Mouse (Mus musculus) liver, adult 2 months (tissue): ENCODE measurements at regions not wholly inside any gene's neighbourhood (a gene's known extent, or its start where the extent isn't known, plus 50 kb on each side); places are given as distances from the start of the nearest gene placed in this dataset.

ENCODE experiments used
- DNase-seq: peaks from one replicate; pipeline ENCODE4 v3.0.0-alpha.2; 2011; ENCODE audit warnings: low read depth, low spot score; ENCODE audit errors: extremely low read depth
- H3K27ac ChIP-seq: fragments of 200-500 bp; replicated peaks from 2 replicates; pipeline ENCODE4 v1.5.1; 2012; ENCODE audit warnings: low read depth, mild to moderate bottlenecking, control low read depth, inconsistent platforms, low read length; ENCODE audit not compliant: insufficient read depth
- H3K27me3 ChIP-seq: fragments of 200-500 bp; 2 replicates; pipeline ENCODE4 v1.6.1; 2012; ENCODE audit warnings: mild to moderate bottlenecking, moderate library complexity, low read length, inconsistent platforms; ENCODE audit not compliant: control insufficient read depth, insufficient read depth
- H3K36me3 ChIP-seq: fragments of 200-500 bp; 2 replicates; pipeline ENCODE4 v1.6.1; 2012; ENCODE audit warnings: low read length, inconsistent platforms; ENCODE audit not compliant: control insufficient read depth, insufficient read depth
- H3K4me1 ChIP-seq: fragments of 200-500 bp; 2 replicates; pipeline ENCODE4 v1.6.1; 2011; ENCODE audit warnings: low read length; ENCODE audit not compliant: control insufficient read depth, insufficient read depth
- H3K4me3 ChIP-seq: fragments of 200-500 bp; 2 replicates; pipeline ENCODE4 v1.5.1; 2011; ENCODE audit warnings: low read depth, mild to moderate bottlenecking, control low read depth, low read length, moderate library complexity; ENCODE audit not compliant: insufficient read depth
- H3K79me2 ChIP-seq: fragments of 200-500 bp; 2 replicates; pipeline ENCODE4 v1.6.1; 2012; ENCODE audit warnings: inconsistent platforms, mild to moderate bottlenecking, low read length, moderate library complexity; ENCODE audit not compliant: control insufficient read depth, insufficient read depth
- H3K9ac ChIP-seq: fragments of 200-500 bp; 2 replicates; pipeline ENCODE4 v1.6.1; 2012; ENCODE audit warnings: low read depth, mild to moderate bottlenecking, control low read depth, inconsistent platforms, low read length
- CTCF ChIP-seq: fragments of 200-500 bp; IDR thresholded peaks from 2 replicates; pipeline ENCODE4 v1.5.1; 2011; ENCODE audit warnings: low read depth, low read length, control low read depth
- POLR2A ChIP-seq: fragments of 200-500 bp; IDR thresholded peaks from 2 replicates; pipeline ENCODE4 v1.6.1; 2011; ENCODE audit warnings: low read length, control low read depth; ENCODE audit not compliant: insufficient read depth; ENCODE audit errors: extremely low read depth
- WGBS: fragments of 180-500 bp; shearing (Covaris S2); methylation state at CpG from one replicate; pipeline ENCODE4 v1.1.7; 2018; 5-methylcytosine and 5-hydroxymethylcytosine counted together

GRCm38 (mm10) chr3:157371509-157371908 lies 162.5 kb upstream of the Zranb2 start:
- no peak overlapping the region for H3K27ac ChIP-seq
- no peaks in the 10 kb centered on the region for H3K4me1 ChIP-seq
- H3K36me3 ChIP-seq = no peaks in the 10 kb centered on the region
- 78% methylated on average over 3 of the region's 3 CpGs for WGBS
- TF ChIP-seq CTCF (no peak), POLR2A (no peak)
- no peak overlapping the region for H3K4me3 ChIP-seq
- H3K27me3 ChIP-seq = no peaks in the 10 kb centered on the region
- H3K9ac ChIP-seq = no peak overlapping the region
- H3K79me2 ChIP-seq = no peaks in the 10 kb centered on the region
- no peak for DNase-seq

DNA sequence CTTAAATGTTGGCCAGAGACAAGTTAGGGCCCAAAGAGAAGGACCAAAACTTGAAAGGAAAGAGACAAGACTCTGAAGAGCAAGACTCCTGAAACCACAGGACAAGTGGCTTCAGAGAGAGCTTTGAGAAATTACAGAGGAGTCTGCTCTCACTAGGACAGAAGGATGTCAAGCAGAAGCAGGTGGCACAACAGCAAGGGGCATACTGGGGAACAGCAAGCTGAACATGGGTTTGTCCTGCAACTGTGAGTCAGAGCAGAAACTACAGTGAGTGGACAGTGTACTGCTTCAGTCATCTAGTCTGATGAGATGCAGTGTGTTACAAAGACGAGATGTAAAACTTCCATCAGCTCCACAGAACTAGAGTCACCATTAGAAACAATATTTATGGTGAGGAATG lies 160.6 kb upstream of the Zranb2 start:
- Histone ChIP-seq H3K9ac (no peak overlapping the region), H3K4me3 (no peak overlapping the region), H3K27me3 (no peaks in the 10 kb centered on the region), H3K79me2 (no peaks in the 10 kb centered on the region), H3K4me1 (no peaks in the 10 kb centered on the region), H3K27ac (no peak overlapping the region), H3K36me3 (no peaks in the 10 kb centered on the region)
- 27% methylated on average over 1 of the region's 1 CpGs for WGBS
- DNase-seq = no peak
- no peak for TF ChIP-seq POLR2A
- TF ChIP-seq CTCF = no peak

DNA sequence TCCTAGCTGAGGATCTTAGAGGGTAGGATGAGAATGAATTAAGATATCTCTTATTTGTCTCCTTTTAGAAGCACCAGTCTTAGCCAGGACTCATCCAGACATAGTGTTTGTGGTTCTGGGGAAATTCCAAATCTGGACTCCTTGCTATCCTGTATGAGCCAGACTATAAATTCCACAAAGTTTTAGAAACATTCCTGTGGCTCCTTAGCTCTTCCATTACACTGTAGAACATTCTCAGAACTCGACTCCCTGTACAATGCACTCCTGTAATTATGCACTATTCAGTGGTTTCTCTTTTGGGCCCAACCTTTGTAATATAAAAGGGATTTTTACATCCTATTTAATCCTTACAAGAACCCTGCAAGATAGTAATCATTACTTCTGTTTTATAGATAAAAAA lies 159.8 kb upstream of the Zranb2 start:
- H3K27ac ChIP-seq = no peak overlapping the region
- no peaks in the 10 kb centered on the region for H3K27me3 ChIP-seq
- DNase-seq = no peak
- TF ChIP-seq CTCF (no peak), POLR2A (no peak)
- H3K36me3 ChIP-seq = no peaks in the 10 kb centered on the region
- 69% methylated on average over 1 of the region's 1 CpGs for WGBS
- H3K4me3 ChIP-seq = no peak overlapping the region
- no peaks in the 10 kb centered on the region for H3K79me2 ChIP-seq
- no peaks in the 10 kb centered on the region for H3K4me1 ChIP-seq
- H3K9ac ChIP-seq = no peak overlapping the region

GRCm38 (mm10) chr3:157377531-157377930 lies 156.4 kb upstream of the Zranb2 start:
- TF ChIP-seq CTCF = no peak
- TF ChIP-seq POLR2A = no peak
- WGBS = 82% methylated on average over 8 of the region's 8 CpGs
- Histone ChIP-seq H3K4me1 (no peaks in the 10 kb centered on the region), H3K79me2 (no peaks in the 10 kb centered on the region), H3K4me3 (no peak overlapping the region), H3K9ac (no peak overlapping the region), H3K36me3 (no peaks in the 10 kb centered on the region), H3K27ac (no peak overlapping the region), H3K27me3 (no peaks in the 10 kb centered on the region)
- DNase-seq = no peak

- Histone ChIP-seq H3K4me3 (no peak overlapping the region), H3K27me3 (no peaks in the 10 kb centered on the region), H3K79me2 (no peaks in the 10 kb centered on the region), H3K9ac (no peak overlapping the region), H3K27ac (no peak overlapping the region), H3K4me1 (no peaks in the 10 kb centered on the region), H3K36me3 (no peaks in the 10 kb centered on the region)
- TF ChIP-seq CTCF (no peak), POLR2A (no peak)
- DNase-seq = no peak
- 83% methylated on average over 7 of the region's 7 CpGs for WGBS
Observed at GRCm38 (mm10) chr3:157378127-157378526, 155.8 kb upstream of the Zranb2 start.

- Histone ChIP-seq H3K4me1 (no peaks in the 10 kb centered on the region), H3K4me3 (no peak overlapping the region), H3K27me3 (no peaks in the 10 kb centered on the region), H3K27ac (no peak overlapping the region), H3K36me3 (no peaks in the 10 kb centered on the region), H3K9ac (no peak overlapping the region), H3K79me2 (no peaks in the 10 kb centered on the region)
- no peak for DNase-seq
- 60% methylated on average over 1 of the region's 1 CpGs for WGBS
- TF ChIP-seq POLR2A (no peak), CTCF (no peak)
Observed at GRCm38 (mm10) chr3:157391835-157392234, 142.1 kb upstream of the Zranb2 start.
